Mouse (Mus musculus) c-Kit-positive CD71-negative TER-119-negative erythroid progenitor cells, embryonic 14.5 days (primary cell): ENCODE results near the gene Dppa3.
"Not testable (repeated sequence)": the region's sequence is repeated elsewhere in the genome, so short reads cannot be mapped to it uniquely, and the experiment has no call there.

ENCODE experiments used
- DNase-seq: peaks from one replicate; pipeline ENCODE4 v3.0.0-alpha.2; 2013; ENCODE audit warnings: low read depth

Dppa3 gene

DNA sequence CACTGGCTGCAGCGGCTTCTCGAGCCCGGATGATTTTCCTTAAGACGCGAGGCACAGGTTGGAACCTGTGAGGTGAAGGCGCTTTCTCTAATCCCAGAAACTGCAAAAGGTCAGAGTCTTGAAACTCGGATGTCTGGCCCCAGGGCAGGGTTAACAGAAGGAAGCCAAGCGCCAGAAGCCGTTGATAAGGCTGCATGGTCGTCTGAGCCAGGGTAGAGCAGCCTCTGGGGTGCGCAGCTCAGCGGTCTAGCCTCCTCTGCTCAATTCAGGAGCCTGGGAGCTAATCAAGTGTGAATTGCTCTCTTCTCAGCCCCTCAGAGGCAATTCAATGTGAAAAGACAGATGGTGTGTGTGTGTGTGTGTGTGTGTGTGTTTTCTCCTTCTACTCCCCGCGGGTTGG lies 16.4 kb upstream of the Dppa3 start, which contains the start of gene Gdf3:
TSS of gene Gdf3 (minus strand) at position 317 of the 400 bp plus-strand sequence.
- no peak for DNase-seq

DNA sequence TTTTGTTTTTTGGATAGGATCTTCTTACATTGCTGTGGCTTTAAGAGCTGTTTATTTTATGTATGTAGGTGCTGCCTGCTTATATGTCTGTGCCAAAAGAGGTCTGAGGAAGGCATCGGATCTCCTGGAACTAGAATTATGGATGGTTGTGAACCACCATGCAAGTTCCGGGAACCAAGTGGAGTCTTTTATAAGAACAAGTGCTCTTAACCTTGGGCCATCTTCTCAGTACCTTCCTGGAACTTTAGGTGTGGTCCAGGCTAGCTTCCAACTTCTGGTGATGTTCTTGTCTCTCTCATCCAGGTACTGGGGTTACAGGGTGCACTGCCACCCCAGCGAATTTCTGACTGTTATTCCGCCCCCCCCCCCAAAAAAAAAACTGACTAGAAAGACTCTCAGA lies 13.8 kb upstream of the Dppa3 start:
- DNase-seq: no peak

DNA sequence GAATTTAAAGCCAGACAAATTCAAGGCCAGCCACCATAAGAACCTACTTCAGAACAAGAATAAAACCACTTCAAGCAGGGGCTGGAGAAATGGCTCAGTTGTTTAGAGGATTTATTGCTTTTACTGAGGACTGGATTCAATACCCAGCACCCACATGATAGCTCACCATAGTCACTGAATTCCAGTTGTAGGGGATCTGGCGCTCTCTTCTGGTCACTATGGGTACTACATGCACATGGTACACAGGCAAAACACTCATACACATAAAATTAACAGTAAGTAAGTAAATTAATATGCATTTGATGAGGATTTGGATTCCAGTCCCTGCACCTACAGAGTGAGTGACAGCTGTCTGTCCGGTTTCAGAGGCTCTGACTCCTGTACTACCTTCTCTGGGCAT lies 12.2 kb upstream of the Dppa3 start:
- no peak for DNase-seq

DNA sequence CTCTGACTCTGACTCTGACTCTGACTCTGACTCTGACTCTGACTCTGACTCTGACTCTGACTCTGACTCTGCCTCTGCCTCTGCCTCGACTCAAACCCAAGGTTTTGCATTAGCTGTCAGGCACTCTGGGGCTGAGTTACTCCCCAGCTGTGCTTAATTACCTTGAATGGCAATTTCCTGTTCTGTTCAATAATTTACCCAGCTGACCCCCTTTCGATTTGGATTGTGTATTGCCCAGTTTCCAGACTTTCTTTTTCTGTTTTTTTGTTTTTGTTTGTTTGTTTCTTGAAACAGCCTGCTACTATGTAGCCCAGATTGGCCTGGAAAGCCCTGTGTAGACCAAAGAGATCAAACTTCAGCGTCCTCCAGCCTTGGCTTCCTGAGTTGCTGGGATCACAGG lies 10.2 kb upstream of the Dppa3 start:
- DNase-seq: no peak

DNA sequence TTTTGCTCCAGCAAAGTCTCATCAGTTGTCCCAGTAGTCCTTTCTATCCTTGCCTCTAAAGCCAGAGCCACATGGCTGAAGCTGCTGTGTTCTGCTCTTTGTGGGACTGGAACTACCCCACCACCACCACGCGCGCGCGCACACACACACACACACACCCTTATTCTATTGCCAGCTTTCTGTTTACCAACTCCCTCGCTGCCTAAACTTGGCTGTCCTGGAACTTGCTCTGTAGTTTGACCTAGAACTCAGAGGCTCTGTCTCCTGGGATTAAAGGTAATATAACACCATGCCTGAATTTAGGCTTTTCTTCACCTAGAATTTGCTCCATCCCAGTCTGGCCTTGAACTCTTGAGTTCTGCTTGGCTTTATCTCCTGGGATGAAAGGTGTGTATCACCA lies 5.1 kb upstream of the Dppa3 start:
- no peak for DNase-seq

DNA sequence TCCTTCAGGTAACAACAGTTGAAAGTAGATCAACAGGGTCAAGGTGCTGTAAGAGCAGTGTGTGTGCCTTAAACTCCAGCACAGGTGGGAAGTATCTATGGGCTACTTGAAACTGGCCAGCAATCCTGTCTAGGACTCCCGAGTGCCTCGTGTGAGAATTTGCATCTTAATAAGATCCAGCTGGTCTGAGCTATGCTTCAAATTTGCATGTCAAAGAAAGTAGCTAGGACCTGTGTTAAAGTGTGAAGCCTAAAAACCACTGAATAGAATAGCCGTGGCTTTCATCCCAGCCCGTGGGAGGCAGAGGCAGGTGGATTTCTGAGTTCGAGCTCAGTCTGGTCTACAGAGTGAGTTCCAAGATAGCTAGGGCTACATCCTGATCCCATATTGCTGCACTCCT lies 1.7 kb upstream of the Dppa3 start:
- DNase-seq: no peak

DNA sequence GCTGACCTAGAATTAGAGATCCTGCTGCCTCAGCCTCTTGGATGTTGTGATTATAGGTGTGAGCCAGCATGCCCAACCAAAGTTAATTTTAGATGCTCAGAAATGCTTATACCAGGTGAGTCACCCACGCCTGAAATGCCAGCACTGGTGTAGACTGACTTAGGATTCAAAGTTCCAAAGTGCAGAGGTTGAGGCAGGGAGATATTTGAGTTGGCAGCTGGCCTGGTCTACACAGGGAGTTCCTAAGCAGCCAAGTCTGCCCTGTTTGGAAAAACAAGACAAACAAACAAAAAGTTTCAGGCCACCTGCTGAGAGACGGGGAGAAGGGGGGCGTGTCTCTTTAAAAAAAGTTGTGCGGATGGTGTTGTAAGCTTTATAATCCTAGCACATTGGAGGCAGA lies 1.1 kb upstream of the Dppa3 start:
- no peak for DNase-seq

DNA sequence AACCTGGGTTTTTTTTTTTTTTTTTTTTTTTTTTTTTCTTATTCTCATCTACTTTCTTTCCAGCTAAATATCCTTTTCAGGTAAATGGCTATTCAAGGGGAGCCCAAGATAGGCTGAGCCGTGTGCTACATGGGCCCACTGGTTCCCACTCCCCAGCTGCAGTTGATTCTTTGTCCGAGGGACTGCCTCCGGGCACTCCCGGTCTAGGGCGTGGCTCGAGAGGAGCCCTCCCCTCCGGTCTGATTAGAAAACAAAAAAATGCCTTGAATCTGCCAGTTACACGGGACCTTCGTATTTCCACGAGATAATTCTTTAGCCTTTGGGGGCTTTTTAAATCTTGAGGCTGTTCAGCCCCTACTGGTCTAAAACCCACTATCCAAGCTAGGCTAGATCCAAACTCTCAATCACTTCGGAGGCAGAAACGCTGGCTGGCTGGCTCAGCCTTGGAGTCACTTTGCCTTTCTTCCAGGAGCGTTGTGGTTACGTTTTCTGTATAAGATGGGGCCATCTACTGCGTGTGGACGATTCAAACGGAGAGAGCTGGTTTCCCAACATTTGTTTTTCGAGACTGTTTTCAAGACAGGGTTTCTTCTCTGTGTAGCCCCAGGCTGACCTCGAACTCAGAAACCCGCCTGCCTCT lies 1.4 kb downstream of the Dppa3 start:
- DNase-seq: no peak

DNA sequence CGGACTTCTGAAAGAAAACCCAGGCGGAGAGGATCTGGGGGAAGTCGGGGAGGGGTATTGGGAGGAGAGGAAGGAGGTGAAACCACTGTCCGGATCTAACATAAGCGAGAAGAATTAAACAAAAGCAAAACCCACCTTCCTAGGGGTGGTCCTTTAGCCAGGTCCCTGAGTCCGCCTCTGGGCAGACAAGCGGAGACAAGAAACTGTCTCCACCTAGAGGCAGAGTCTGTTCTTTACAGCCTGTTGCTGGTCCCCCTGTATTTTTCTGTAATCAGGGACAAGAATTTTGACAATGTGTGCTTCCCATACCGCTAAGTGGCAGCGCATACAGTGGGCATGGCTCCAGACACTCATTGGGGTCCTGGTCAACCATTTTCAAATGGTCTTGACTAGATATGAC lies 7.2 kb downstream of the Dppa3 start:
- no peak for DNase-seq

DNA sequence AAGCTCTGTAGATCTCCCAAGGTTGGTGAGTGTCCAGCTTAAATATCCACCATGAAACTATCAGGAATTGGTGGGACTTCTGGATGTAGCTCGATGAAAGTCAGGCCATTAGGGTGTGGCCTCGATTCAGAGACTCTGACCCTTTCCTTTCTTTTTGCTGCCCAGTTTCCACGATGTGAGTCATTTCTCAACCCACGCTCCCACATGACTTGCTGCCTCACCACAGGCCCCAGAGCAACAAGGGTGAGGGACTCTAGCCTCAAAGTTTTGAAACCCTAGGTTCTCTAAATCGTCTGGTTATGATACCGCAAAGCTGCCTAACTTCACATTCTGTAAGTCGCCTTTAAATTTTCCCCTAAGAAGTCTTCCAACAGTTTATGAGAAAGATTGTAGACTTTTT lies 9.1 kb downstream of the Dppa3 start:
- peak; percentile 22 for DNase-seq

DNA sequence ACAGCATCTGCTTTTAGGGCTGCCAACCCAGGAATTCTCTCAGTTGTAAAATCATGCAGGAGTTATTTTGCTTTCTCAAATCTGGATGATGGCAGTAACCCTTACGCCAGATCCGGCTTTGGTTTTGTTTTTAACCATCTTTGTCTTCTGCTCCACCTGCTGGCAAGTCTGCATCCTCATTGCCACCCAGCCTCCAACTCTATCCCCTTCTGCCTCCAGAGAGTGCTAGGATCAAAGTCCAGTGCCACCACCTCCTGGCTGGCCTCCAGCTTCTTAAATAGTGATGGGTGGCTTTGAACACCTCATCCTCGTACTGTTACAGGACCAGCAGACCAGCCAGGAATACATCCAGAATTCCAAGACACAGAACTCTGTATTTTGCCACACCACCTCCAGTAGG lies 10.5 kb downstream of the Dppa3 start:
- no peak for DNase-seq

DNA sequence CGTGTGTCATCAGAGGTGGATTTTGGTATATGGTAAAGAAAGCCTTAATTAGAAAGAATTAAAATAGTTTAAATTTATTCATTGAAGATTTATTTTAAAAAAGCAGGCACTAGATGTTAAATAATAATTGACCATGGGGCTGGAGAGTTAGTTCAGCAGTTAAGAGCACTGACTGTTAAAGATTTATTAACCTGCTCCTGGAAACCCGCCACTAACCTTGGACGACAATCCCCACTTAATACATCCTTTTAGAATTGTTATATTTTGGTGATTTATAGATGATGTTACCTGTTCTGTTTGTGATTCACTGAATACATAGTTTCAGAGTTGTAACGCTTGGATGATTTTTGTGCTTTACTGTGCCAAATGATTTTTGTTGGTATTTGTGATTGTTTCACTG lies 11.4 kb downstream of the Dppa3 start:
- DNase-seq: not testable (repeated sequence)

DNA sequence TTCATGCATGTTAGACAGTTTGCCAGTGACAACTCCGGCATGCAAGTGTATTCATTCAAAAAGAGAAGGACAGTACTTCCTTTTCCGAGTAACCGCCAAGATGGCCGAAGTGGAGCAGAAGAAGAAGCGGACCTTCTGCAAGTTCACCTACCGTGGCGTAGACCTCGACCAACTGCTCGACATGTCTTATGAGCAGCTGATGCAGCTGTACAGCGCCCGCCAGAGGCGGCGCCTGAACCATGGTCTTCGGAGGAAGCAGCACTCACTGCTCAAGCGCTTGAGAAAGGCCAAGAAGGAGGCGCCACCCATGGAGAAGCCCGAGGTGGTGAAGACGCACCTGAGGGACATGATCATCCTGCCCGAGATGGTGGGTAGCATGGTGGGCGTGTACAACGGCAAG lies 18.0 kb downstream of the Dppa3 start:
- not testable (repeated sequence) for DNase-seq

DNA sequence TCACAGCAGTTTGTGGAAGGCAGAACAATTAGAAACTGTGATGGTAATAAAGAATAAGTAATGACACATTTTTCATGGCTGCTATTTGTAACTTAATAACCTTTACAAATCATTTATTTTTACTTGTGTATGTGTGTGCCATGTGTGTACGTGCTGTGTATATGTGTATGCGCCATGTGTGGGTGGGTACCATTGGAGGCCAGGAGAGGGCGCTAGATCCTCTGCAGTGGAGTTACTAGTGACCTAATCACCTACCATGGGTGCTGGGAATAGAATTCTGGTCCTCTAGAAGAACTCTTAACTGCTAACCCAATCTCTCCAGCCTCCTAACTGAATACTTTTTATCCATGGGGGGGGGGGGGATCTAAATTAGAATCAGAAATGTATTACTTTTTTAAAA lies 23.7 kb downstream of the Dppa3 start:
- no peak for DNase-seq

DNA sequence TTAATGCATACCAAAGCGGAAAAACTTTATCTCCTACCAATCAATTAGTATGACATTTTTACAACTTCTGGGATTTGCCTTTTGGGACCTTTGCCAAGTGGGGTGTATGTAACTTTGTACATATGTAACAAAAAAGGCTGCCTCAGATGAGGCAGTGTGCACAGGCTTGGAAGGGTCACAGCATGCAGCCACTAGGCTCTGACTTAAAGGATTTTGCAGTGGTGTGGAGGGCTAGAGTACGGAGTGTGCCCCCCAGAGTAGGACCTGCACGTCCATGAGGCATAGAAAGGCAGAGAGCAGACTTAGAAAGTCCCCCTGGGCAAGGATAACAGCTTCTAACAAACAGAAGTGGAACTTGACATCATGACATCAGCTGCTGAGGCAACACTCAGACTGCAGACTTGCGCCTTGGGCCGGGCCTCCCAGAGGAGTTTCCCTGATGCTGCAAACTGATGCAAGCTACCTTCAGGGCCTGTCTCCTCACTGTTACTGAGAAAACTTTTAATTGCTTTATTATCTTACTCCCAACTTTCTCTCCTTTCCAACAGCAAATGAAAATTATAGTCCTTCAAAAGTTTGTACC lies 24.3 kb downstream of the Dppa3 start:
- DNase-seq: no peak

DNA sequence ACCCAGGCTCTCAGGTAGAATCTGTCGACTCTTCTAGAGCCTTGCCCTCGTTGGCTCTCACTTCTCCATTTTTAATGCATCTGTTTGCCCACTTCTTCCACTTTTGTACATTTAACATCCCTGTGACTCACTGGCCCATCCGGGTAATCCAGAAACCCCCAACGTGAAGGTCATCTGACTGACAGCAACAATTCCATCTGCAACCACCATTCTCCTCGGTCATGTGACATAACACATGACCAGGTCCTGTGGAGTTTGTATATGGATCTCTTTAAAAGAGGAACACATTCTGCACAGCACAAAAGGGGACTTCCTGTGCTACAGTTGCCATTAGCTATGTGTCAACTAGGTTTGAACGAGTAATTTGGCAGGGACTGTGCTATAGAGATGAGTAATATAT lies 28.1 kb downstream of the Dppa3 start:
- DNase-seq: peak; percentile 41

DNA sequence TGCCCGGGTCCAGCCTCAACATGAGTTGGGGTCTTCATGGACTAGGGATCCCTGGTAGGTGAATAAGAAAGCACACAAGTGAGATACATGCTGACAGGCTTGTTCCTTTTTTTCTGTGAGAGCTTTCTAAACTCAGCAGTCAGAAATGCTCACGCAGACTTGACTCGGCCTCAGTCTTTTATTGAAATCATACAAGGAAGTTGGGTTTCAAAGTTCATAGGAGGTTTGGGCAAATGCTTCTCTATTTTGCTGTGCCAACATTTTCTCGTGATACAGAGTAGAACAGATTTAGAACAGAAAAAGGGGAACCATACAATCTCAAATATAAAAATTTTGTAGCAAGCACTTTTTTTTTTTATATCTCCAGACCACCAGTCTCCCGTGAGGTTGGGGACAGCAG lies 31.4 kb downstream of the Dppa3 start:
- no peak for DNase-seq

DNA sequence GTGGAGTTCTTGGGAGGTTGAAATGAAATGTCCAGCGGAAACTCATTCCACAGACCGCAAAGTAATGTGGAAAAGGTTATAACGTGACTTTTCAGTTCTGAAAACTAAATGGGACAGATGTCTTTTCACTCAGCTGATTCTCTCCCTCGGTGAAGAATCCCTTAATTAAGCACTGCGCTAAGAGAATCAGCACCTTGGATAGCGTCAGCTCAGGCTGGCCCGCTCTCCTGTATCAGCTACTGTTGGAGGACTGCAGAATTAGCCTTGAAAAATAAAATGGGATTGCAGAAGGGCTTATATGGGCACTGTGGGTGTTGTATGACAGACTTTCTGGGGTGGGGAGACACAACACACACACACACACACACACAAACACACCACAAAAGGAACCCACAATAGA lies 33.4 kb downstream of the Dppa3 start:
- peak; percentile 47 for DNase-seq

DNA sequence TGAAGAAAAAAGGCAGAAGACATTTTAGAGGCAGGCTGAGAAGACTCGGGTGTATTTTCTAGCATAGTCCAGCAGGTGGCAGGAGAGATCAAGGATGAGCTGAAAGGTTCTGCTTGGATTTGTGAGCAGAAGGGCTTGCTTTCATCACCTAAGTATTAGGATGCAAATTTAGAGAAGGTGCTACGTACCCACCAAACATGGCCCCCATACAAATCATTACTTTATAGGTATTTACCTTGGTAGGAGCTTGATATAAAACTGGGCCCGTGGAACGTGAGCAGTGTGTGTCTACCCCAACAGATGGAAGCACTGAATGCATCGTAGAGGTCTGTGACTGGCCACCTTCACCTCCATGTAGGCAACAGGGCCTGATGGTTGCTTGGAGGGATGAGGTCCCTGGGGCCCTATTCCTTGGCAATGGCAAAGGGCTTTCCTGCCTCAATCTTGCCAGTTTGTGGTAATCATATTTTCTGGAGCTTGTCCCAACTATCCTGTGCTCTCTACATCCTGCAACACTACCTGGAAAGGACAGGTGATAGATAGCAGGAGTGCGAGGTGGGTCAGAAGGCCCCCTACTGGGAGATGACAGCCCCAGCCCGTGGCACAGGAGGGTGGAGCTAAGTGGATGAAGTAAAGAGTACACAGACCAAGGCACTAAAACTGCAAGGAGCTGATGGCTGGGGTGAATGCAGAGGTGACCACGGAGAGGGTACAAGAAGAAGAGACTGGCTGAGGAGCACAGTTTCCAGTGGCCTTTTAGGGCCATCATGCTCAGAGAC lies 34.6 kb downstream of the Dppa3 start:
- DNase-seq: peak; percentile 50

DNA sequence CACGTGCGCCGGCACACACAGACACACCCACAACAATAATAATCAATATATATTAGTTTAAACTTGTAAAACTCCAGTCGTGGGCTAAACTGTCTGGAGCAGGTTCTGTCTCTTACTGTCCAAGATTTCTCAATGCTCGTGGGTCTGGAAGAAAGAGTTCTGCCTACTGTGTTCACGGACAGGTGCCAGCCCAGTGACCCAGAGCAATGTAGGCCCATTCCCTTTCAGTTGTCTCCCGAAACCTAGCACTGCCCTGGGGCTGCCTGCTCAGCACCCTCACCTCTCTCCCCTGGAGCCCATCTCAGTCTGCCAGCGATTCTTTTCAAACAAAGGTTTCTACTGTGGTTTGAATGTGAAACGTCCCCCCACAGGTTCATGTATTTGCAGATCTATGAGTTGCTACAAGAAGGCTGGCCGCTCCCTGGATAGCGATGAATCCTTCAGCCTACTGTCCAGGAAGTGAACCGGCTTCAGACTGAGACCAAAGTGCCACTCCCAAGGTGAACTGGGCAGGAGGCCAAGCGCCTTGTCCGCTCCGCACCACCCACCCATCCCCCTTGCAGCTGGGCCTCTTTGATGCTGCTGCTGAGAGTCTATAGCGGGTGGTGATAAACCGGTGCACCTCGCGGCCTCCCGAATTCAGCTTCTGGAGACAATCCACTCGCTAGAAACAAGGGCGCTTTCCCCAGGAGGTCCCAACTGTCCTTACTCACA lies 36.5 kb downstream of the Dppa3 start:
- DNase-seq: no peak

DNA sequence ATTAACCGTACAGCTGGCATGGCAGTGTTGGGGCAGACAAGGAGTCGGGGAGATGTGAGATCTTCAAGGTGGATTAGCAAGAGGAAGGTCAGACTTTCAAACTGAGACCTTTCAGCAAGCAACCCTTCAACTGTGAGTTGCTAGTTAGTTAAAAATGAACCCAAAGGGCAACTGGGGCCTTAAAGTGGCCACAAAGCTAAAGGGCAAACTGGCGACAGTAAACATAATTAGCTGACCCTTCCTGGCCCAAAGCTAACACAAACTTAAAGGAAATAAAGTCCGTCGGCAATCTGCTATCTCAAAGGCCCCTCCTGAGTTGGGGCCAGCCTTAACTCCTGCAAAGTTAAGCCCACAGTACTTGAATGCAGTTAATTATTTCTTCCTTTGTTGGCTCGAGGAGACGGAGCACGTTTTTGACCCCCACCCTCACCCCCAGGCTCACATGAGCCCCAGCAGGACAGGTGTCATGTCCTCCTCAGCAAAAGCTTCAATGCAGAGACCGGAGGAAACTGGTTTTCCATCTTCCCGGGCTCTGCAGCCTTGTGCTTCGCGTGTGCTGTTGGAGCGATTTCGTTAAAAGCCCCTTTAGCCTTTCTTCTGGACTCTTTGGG lies 37.5 kb downstream of the Dppa3 start:
- DNase-seq: no peak

DNA sequence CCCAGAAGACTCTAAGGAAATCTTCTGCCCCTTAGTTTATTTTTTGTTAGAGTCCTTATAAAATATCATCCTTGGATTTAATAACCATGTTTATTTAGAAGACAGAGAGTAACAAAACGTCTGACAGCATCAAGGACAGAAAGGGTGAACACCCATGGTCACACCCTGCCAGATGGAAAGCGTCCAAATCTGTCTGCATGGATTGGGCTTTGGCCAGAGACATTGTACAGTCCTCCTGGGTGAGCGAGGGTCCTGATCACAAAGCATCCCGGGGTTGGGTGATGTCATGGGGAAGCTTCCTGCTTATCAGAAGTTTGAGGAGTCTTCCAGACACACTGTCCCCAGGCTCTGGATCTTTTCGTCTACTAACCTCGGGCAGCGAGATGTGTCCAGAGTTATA lies 39.7 kb downstream of the Dppa3 start:
- no peak for DNase-seq
